Mouse (Mus musculus) layer of hippocampus, adult 18-20 months (tissue): ENCODE results near the gene Skor1. TPM values are rescaled to one million over a fixed set of nuclear protein-coding genes. Genes with fewer than 3 reads are reported as not detected.

Experiments
- DNase-seq, 2 experiments: peaks; one replicate each; pipeline ENCODE4 v3.0.0; 2022; ENCODE audit warnings: low spot score in 2 of 2
- long read RNA-seq: library from polyadenylated mRNA; stranded (forward); transcript quantifications from one replicate; pipeline ENCODE4 v2.0.0, GENCODE M21; 2021
- total RNA-seq, 2 experiments: library from RNA; stranded (reverse); gene quantifications; 2 replicates each; pipeline ENCODE4 v1.2.3; 2021

Skor1 gene
- total RNA-seq: under 1 TPM; 0.07 to 0.15 TPM
- long read RNA-seq: 0 reads

GRCm38 (mm10) chr9:63148410-63149371 lies at the start of gene Skor1:
Skor1 (minus strand) TSS chr9:63148961.
- DNase-seq: no peak

GRCm38 (mm10) chr9:63197252-63197651 lies 48.5 kb upstream of the Skor1 start:
- DNase-seq: peak; percentile 16 to 54

GRCm38 (mm10) chr9:63196114-63196682 lies 47.4 kb upstream of the Skor1 start:
- no peak for DNase-seq

GRCm38 (mm10) chr9:63195523-63195922 lies 46.8 kb upstream of the Skor1 start:
- DNase-seq: no peak

GRCm38 (mm10) chr9:63194791-63195190 lies 46.0 kb upstream of the Skor1 start:
- DNase-seq: no peak

GRCm38 (mm10) chr9:63192809-63193208 lies 44.0 kb upstream of the Skor1 start:
- no peak for DNase-seq

GRCm38 (mm10) chr9:63187310-63187709 lies 38.5 kb upstream of the Skor1 start:
- no peak for DNase-seq

- DNase-seq: no peak
These were observed 36.5 kb upstream of the Skor1 start for GRCm38 (mm10) chr9:63185249-63185648.

GRCm38 (mm10) chr9:63183864-63184263 lies 35.1 kb upstream of the Skor1 start:
- DNase-seq: no peak

GRCm38 (mm10) chr9:63182306-63182960 lies 33.7 kb upstream of the Skor1 start:
- no peak for DNase-seq

GRCm38 (mm10) chr9:63181337-63182178 lies 32.8 kb upstream of the Skor1 start:
- no peak for DNase-seq

- DNase-seq: no peak
These were observed 29.5 kb upstream of the Skor1 start for GRCm38 (mm10) chr9:63178296-63178695.

GRCm38 (mm10) chr9:63174001-63174721 lies 25.4 kb upstream of the Skor1 start:
- no peak for DNase-seq

- no peak for DNase-seq
These were observed 23.2 kb upstream of the Skor1 start for GRCm38 (mm10) chr9:63171951-63172350.

GRCm38 (mm10) chr9:63169127-63169526 lies 20.4 kb upstream of the Skor1 start:
- DNase-seq: no peak

GRCm38 (mm10) chr9:63165070-63165469 lies 16.3 kb upstream of the Skor1 start:
- no peak for DNase-seq

GRCm38 (mm10) chr9:63163756-63164155 lies 15.0 kb upstream of the Skor1 start:
- no peak for DNase-seq

- DNase-seq: no peak
These were observed 3.2 kb upstream of the Skor1 start for GRCm38 (mm10) chr9:63151949-63152348.

- no peak for DNase-seq
These were observed 2.5 kb upstream of the Skor1 start for GRCm38 (mm10) chr9:63151072-63151870.
